Comparison of ENCODE assay signal across 1 mouse cellular context in the genomic region with DNA sequence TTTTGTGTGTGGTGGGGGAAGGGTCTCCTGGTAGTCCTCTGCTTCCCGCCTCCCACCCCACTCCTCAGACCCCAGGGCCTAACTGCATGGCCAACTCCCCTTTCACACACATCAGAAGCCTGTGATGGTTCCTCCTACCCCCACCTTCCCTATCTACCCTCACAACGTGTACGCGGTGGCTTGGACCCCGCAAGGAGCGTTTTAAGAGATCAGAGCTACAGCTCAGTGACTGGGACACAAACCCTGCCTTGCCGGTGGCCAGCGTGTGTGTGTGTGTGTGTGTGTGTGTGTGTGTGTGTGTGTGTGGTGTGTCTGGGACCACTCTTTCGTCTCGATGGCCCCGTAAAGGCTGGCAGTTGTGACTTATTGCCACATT.
TF ChIP-seq lines count a peak whose summit lies in the region.

No protein-coding gene starts in this region.

TF ChIP-seq in MEL, 35 proteins besides CTCF, POLR2A, EP300 and RAD21 (continued from another document):
- TF ChIP-seq POLR2AphosphoS5 (IDR thresholded peaks at IDR 0.05; ENCODE audit: borderline replicate concordance, low read depth, low read length) (no peak), GATA1 (IDR thresholded peaks at IDR 0.05; ENCODE audit: low read depth, low read length) (no peak), UBTF (IDR thresholded peaks at IDR 0.05; ENCODE audit: borderline replicate concordance, insufficient read depth, low read depth, low read length) (no peak), ZKSCAN1 (IDR thresholded peaks at IDR 0.05; ENCODE audit: low read depth, low read length) (no peak), USF2 (IDR thresholded peaks at IDR 0.05; ENCODE audit: borderline replicate concordance in 1 of 2, insufficient read depth in 1 of 2, low read depth in 1 of 2, low read length in 2 of 2) (no peak), TBP (IDR thresholded peaks at IDR 0.05; ENCODE audit: low read depth, low read length) (no peak), NRF1 (IDR thresholded peaks at IDR 0.05; ENCODE audit: insufficient read depth, low read depth, low read length, poor library complexity, severe bottlenecking) (no peak), NELFE (IDR thresholded peaks at IDR 0.05; ENCODE audit: low read depth, low read length) (no peak), CHD2 (IDR thresholded peaks at IDR 0.05; ENCODE audit: low read length) (no peak), ETS1 (IDR thresholded peaks at IDR 0.05; ENCODE audit: low read depth, low read length) (no peak)
